Mouse (Mus musculus): Measurements from ENCODE around the gene Glt1d1. TPM values are rescaled to one million over a fixed set of nuclear protein-coding genes. Genes with fewer than 3 reads are reported as not detected.

Glt1d1 gene
- total and polyA plus RNA-seq, 2 experiments from 2014 or later, result 1.3 to 9.6 TPM

- no peaks in the 10 kb centered on the region for H3K27me3 ChIP-seq (ENCODE audit: insufficient read depth, low read length)
- no peaks in the 10 kb centered on the region for H3K9me3 ChIP-seq (ENCODE audit: low read length)
- H3K4me1 ChIP-seq (ENCODE audit: insufficient read depth, low read length), result no peaks in the 10 kb centered on the region
- H3K4me2 ChIP-seq (ENCODE audit: low read depth, low read length, poor library complexity, severe bottlenecking), result no peak overlapping the region
- no peak overlapping the region for H3K4me3 ChIP-seq (ENCODE audit: low read depth, low read length)
- DNase-seq (ENCODE audit: low spot score), result no peak
- WGBS, result 85% methylated on average over 4 of the region's 4 CpGs
- H3K27ac ChIP-seq (ENCODE audit: low read depth, low read length), result no peak overlapping the region
- H3K36me3 ChIP-seq (ENCODE audit: insufficient read depth, low read length), result no peaks in the 10 kb centered on the region
- no peak for ATAC-seq (ENCODE audit: low FRiP score)
- H3K9ac ChIP-seq (replicated peaks; ENCODE audit: low read length, poor library complexity, severe bottlenecking), result no peak overlapping the region
- no peak for TF ChIP-seq CTCF (IDR thresholded peaks at IDR 0.05)
These were observed 63.8 kb downstream of the Glt1d1 start for GRCm38 (mm10) chr5:127695898-127696297.

DNA sequence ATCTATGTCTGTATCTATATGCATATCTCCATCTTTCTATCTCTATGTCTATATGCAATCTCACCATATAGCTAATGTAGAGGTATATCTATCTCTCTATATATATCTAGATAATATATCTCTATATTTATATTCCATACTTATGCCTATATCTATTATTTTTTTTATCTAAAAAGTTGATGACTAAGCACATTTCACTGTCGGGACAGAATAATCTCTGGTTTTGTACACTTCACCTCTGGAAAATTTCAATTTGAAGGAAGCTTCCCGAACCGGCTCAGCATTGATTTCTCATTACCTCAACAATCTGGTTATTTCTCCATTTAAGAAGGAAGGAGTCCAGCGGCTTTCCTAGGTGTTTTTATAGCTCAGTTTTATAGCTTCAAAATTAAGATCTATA, 64.5 kb downstream of the Glt1d1 start:
- H3K27ac ChIP-seq (ENCODE audit: low read depth, low read length), result no peak overlapping the region
- TF ChIP-seq CTCF (IDR thresholded peaks at IDR 0.05), result no peak
- no peak overlapping the region for H3K4me3 ChIP-seq (ENCODE audit: low read depth, low read length)
- H3K4me1 ChIP-seq (ENCODE audit: insufficient read depth, low read length), result no peaks in the 10 kb centered on the region
- no peak overlapping the region for H3K4me2 ChIP-seq (ENCODE audit: low read depth, low read length, poor library complexity, severe bottlenecking)
- H3K36me3 ChIP-seq (ENCODE audit: insufficient read depth, low read length), result no peaks in the 10 kb centered on the region
- no peaks in the 10 kb centered on the region for H3K9me3 ChIP-seq (ENCODE audit: low read length)
- DNase-seq (ENCODE audit: low spot score) (no peak), ATAC-seq (ENCODE audit: low FRiP score) (no peak)
- H3K9ac ChIP-seq (replicated peaks; ENCODE audit: low read length, poor library complexity, severe bottlenecking), result no peak overlapping the region
- no peaks in the 10 kb centered on the region for H3K27me3 ChIP-seq (ENCODE audit: insufficient read depth, low read length)
- WGBS, result 90% methylated on average over 4 of the region's 4 CpGs

- H3K4me1 ChIP-seq (ENCODE audit: insufficient read depth, low read length), result no peaks in the 10 kb centered on the region
- 54% methylated on average over 2 of the region's 2 CpGs for WGBS
These were observed 66.5 kb downstream of the Glt1d1 start for GRCm38 (mm10) chr5:127698525-127698924.

DNA sequence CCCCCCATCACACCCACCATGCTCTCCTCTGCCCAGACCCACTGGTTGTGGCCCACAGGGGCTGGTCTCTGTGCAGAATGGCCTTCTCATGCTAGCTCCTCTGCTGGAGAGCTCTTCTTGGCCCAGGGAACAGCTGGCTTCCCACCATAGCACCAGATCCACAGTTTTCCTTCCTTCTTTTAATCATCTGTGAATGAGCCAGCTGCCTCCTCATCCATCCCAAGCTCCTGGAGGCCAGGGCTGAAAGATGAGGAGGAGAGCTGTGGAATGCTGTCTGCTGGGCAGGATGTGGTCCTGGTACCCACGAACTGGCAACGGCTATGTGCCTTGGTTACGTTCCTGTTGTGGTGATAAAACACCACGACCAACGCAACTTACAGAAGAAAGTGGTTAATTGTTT, 67.6 kb downstream of the Glt1d1 start:
- H3K4me2 ChIP-seq (ENCODE audit: low read depth, low read length, poor library complexity, severe bottlenecking), result no peak overlapping the region
- H3K4me3 ChIP-seq (ENCODE audit: low read depth, low read length), result no peak overlapping the region
- ATAC-seq (ENCODE audit: low FRiP score) (no peak), DNase-seq (ENCODE audit: low spot score) (no peak)
- no peaks in the 10 kb centered on the region for H3K4me1 ChIP-seq (ENCODE audit: insufficient read depth, low read length)
- no peaks in the 10 kb centered on the region for H3K27me3 ChIP-seq (ENCODE audit: insufficient read depth, low read length)
- H3K36me3 ChIP-seq (ENCODE audit: insufficient read depth, low read length), result no peaks in the 10 kb centered on the region
- TF ChIP-seq CTCF (IDR thresholded peaks at IDR 0.05), result no peak
- H3K27ac ChIP-seq (ENCODE audit: low read depth, low read length), result no peak overlapping the region
- no peaks in the 10 kb centered on the region for H3K9me3 ChIP-seq (ENCODE audit: low read length)
- 92% methylated on average over 5 of the region's 5 CpGs for WGBS
- no peak overlapping the region for H3K9ac ChIP-seq (replicated peaks; ENCODE audit: low read length, poor library complexity, severe bottlenecking)

More at GRCm38 (mm10) chr5:127698525-127698924, 66.5 kb downstream of the Glt1d1 start:
- H3K27ac ChIP-seq (ENCODE audit: low read depth, low read length), result no peak overlapping the region
- TF ChIP-seq CTCF (IDR thresholded peaks at IDR 0.05), result peak; percentile 58; the same call in 1 of the 2 replicates
- no peak overlapping the region for H3K4me2 ChIP-seq (ENCODE audit: low read depth, low read length, poor library complexity, severe bottlenecking)
- ATAC-seq (ENCODE audit: low FRiP score), result no peak
- H3K27me3 ChIP-seq (ENCODE audit: insufficient read depth, low read length), result no peaks in the 10 kb centered on the region
- H3K9ac ChIP-seq (replicated peaks; ENCODE audit: low read length, poor library complexity, severe bottlenecking), result no peak overlapping the region
- no peaks in the 10 kb centered on the region for H3K36me3 ChIP-seq (ENCODE audit: insufficient read depth, low read length)
- peak; percentile 63 for DNase-seq (ENCODE audit: low spot score)
- no peaks in the 10 kb centered on the region for H3K9me3 ChIP-seq (ENCODE audit: low read length)
- no peak overlapping the region for H3K4me3 ChIP-seq (ENCODE audit: low read depth, low read length)

GRCm38 (mm10) chr5:127700156-127700555, 68.1 kb downstream of the Glt1d1 start:
- 80% methylated on average over 6 of the region's 6 CpGs for WGBS
- DNase-seq (ENCODE audit: low spot score), result no peak
- TF ChIP-seq CTCF (IDR thresholded peaks at IDR 0.05), result peak; percentile 12; the same call in 1 of the 2 replicates

DNA sequence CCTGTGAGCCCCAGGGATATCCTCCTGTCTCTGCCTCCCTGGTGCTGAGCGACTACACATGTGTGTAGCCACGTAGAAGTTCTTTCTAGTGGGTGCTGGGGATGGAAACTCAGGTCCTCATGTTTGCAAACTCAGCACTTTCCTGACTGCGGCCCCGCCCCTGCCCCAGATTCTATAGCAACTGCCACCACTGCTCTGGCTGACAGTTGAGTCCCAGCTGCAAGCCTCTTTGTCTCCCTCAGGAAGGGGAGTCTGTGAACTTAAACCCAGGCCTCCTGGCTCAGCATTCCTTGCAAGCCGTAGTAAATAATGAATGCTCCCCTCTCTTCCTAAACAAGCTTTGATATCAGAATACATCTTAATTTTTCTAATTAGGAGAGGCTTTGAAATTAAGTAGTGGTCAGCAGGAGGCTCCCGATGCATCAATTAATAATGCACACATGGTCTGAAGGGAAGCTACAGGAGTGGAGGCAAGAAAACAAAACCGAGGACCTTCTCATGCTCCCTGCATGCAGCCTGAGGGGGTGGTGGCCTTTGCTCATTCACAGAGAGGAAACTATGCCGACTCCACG, 71.6 kb downstream of the Glt1d1 start:
- Histone ChIP-seq H3K4me3 (ENCODE audit: low read depth, low read length) (no peak overlapping the region), H3K9me3 (ENCODE audit: low read length) (no peaks in the 10 kb centered on the region), H3K27me3 (ENCODE audit: insufficient read depth, low read length) (no peaks in the 10 kb centered on the region), H3K9ac (replicated peaks; ENCODE audit: low read length, poor library complexity, severe bottlenecking) (no peak overlapping the region), H3K27ac (ENCODE audit: low read depth, low read length) (no peak overlapping the region), H3K4me1 (ENCODE audit: insufficient read depth, low read length) (no peaks in the 10 kb centered on the region), H3K36me3 (ENCODE audit: insufficient read depth, low read length) (no peaks in the 10 kb centered on the region), H3K4me2 (ENCODE audit: low read depth, low read length, poor library complexity, severe bottlenecking) (no peak overlapping the region)
- no peak for ATAC-seq (ENCODE audit: low FRiP score)
- DNase-seq (ENCODE audit: low spot score), result no peak
- TF ChIP-seq CTCF (IDR thresholded peaks at IDR 0.05), result no peak
- WGBS, result 54% methylated on average over 9 of the region's 9 CpGs

More at GRCm38 (mm10) chr5:127700156-127700555, 68.1 kb downstream of the Glt1d1 start:
- Histone ChIP-seq H3K36me3 (ENCODE audit: insufficient read depth, low read length) (no peaks in the 10 kb centered on the region), H3K4me1 (ENCODE audit: insufficient read depth, low read length) (no peaks in the 10 kb centered on the region), H3K4me3 (ENCODE audit: low read depth, low read length) (no peak overlapping the region), H3K27ac (ENCODE audit: low read depth, low read length) (no peak overlapping the region), H3K9me3 (ENCODE audit: low read length) (no peaks in the 10 kb centered on the region), H3K4me2 (ENCODE audit: low read depth, low read length, poor library complexity, severe bottlenecking) (no peak overlapping the region), H3K9ac (replicated peaks; ENCODE audit: low read length, poor library complexity, severe bottlenecking) (no peak overlapping the region), H3K27me3 (ENCODE audit: insufficient read depth, low read length) (no peaks in the 10 kb centered on the region)
- no peak for ATAC-seq (ENCODE audit: low FRiP score)

All from midbrain, postnatal 0 days (tissue).